Mouse (Mus musculus) lung, postnatal 0 days (tissue): Measurements from ENCODE around the gene St7l.

Source experiments
- CTCF ChIP-seq: IDR thresholded peaks from 2 replicates; pipeline ENCODE4 v1.5.1; 2016; ENCODE audit warnings: antibody characterized with exemption, mild to moderate bottlenecking
- EP300 ChIP-seq: IDR thresholded peaks from 2 replicates; pipeline ENCODE4 v1.6.1; 2016; ENCODE audit warnings: antibody characterized with exemption, mild to moderate bottlenecking, control low read depth

- TF ChIP-seq CTCF = peak; percentile 89
- no peak for TF ChIP-seq EP300
Measured at GRCm38 (mm10) chr3:104967548-104968300, 103.9 kb downstream of the St7l start.
